Mouse (Mus musculus) liver, adult 2 months (tissue): ENCODE measurements around the gene Gucy2c.

Experiments used
- CTCF ChIP-seq: fragments of 200-500 bp; IDR thresholded peaks from 2 replicates; pipeline ENCODE4 v1.5.1; 2011; ENCODE audit warnings: low read depth, low read length, control low read depth
- POLR2A ChIP-seq: fragments of 200-500 bp; IDR thresholded peaks from 2 replicates; pipeline ENCODE4 v1.6.1; 2011; ENCODE audit warnings: low read length, control low read depth; ENCODE audit not compliant: insufficient read depth; ENCODE audit errors: extremely low read depth

GRCm38 (mm10) chr6:136690527-136690926 is 91.0 kb downstream of the Gucy2c start:
- TF ChIP-seq CTCF (no peak), POLR2A (no peak)
